Mouse (Mus musculus) midbrain, embryonic 10.5 days (tissue): ENCODE results near the gene Sypl. TPM values are rescaled to one million over a fixed set of nuclear protein-coding genes. Genes with fewer than 3 reads are reported as not detected.
A peak's percentile ranks its signal among the peaks of the same experiment; 100 is the strongest.

Source experiments
- DNase-seq: peaks from one replicate; pipeline ENCODE4 v3.0.0-alpha.2; 2017; ENCODE audit warnings: low spot score
- H3K27ac ChIP-seq: fragments of 300-500 bp; sonication (generic); replicated peaks from 2 replicates; pipeline ENCODE4 v1.5.1; 2016; ENCODE audit warnings: mild to moderate bottlenecking
- H3K27me3 ChIP-seq: fragments of 300-500 bp; sonication (generic); 2 replicates; pipeline ENCODE4 v1.6.1; 2016; ENCODE audit warnings: low read depth, mild to moderate bottlenecking; ENCODE audit not compliant: poor library complexity, severe bottlenecking
- H3K36me3 ChIP-seq: fragments of 300-500 bp; sonication (generic); 2 replicates; pipeline ENCODE4 v1.6.1; 2016; ENCODE audit warnings: mild to moderate bottlenecking, moderate library complexity
- H3K4me1 ChIP-seq: fragments of 300-500 bp; sonication (generic); 2 replicates; pipeline ENCODE4 v1.6.1; 2016
- H3K4me3 ChIP-seq: fragments of 300-500 bp; sonication (generic); 2 replicates; pipeline ENCODE4 v1.5.1; 2016; ENCODE audit warnings: mild to moderate bottlenecking, moderate library complexity
- H3K9me3 ChIP-seq: fragments of 300-500 bp; sonication (generic); replicated peaks from 2 replicates; pipeline ENCODE4 v1.6.1; 2016; ENCODE audit warnings: mild to moderate bottlenecking
- WGBS: fragments of 180-500 bp; shearing (Covaris S2); methylation state at CpG from one replicate; pipeline ENCODE4 v1.1.7; 2016; 5-methylcytosine and 5-hydroxymethylcytosine counted together
- polyA plus RNA-seq: library from polyadenylated mRNA; unstranded; fragments of >200 nt; fragmentation: Nextera tagmentation; extraction: Ambion mirVana; gene quantifications from 2 replicates; pipeline ENCODE4 v1.2.1, GENCODE M21; 2016

Gene Sypl
- polyA plus RNA-seq, 1 experiment from 2014 or later, result 47.7 TPM

GRCm38 (mm10) chr12:32926331-32927172, 27.1 kb upstream of the Sypl start:
- no peak overlapping the region for H3K4me3 ChIP-seq
- no peaks in the 10 kb centered on the region for H3K9me3 ChIP-seq
- H3K4me1 ChIP-seq, result peaks cover 16% of the 10 kb centered on the region
- 0 out of 2 replicates have a peak, but pooled peaks cover 5% of the 10 kb centered on the region for H3K27me3 ChIP-seq
- no peak for DNase-seq
- 0 out of 2 replicates have a peak overlapping the region, but pooled peaks have one; percentile 1 for H3K27ac ChIP-seq
- 69% methylated on average over 18 of the region's 18 CpGs for WGBS
- H3K36me3 ChIP-seq, result no peaks in the 10 kb centered on the region

GRCm38 (mm10) chr12:32927231-32927835, 26.4 kb upstream of the Sypl start:
- Histone ChIP-seq H3K4me1 (peaks cover 16% of the 10 kb centered on the region), H3K4me3 (no peak overlapping the region), H3K27me3 (0 out of 2 replicates have a peak, but pooled peaks cover 5% of the 10 kb centered on the region), H3K36me3 (no peaks in the 10 kb centered on the region), H3K9me3 (no peaks in the 10 kb centered on the region), H3K27ac (no peak overlapping the region)
- no peak for DNase-seq
- 84% methylated on average over 10 of the region's 10 CpGs for WGBS

GRCm38 (mm10) chr12:32928180-32928579, 25.5 kb upstream of the Sypl start:
- Histone ChIP-seq H3K27me3 (0 out of 2 replicates have a peak, but pooled peaks cover 5% of the 10 kb centered on the region), H3K36me3 (no peaks in the 10 kb centered on the region), H3K9me3 (no peaks in the 10 kb centered on the region), H3K27ac (no peak overlapping the region), H3K4me3 (no peak overlapping the region), H3K4me1 (peaks cover 16% of the 10 kb centered on the region)
- DNase-seq, result no peak
- WGBS, result 58% methylated on average over 3 of the region's 3 CpGs

GRCm38 (mm10) chr12:32929831-32930513, 23.7 kb upstream of the Sypl start:
- no peak overlapping the region for H3K27ac ChIP-seq
- WGBS, result 87% methylated on average over 11 of the region's 11 CpGs
- H3K4me3 ChIP-seq, result no peak overlapping the region
- no peaks in the 10 kb centered on the region for H3K36me3 ChIP-seq
- 0 out of 2 replicates have a peak, but pooled peaks cover 5% of the 10 kb centered on the region for H3K27me3 ChIP-seq
- H3K4me1 ChIP-seq, result peaks cover 16% of the 10 kb centered on the region
- H3K9me3 ChIP-seq, result no peaks in the 10 kb centered on the region
- no peak for DNase-seq

- Histone ChIP-seq H3K4me1 (peaks cover 16% of the 10 kb centered on the region), H3K27me3 (0 out of 2 replicates have a peak, but pooled peaks cover 5% of the 10 kb centered on the region), H3K4me3 (no peak overlapping the region), H3K27ac (no peak overlapping the region), H3K9me3 (no peaks in the 10 kb centered on the region), H3K36me3 (no peaks in the 10 kb centered on the region)
- WGBS, result 89% methylated on average over 7 of the region's 7 CpGs
- DNase-seq, result no peak
Observed at GRCm38 (mm10) chr12:32930566-32930965, 23.1 kb upstream of the Sypl start.

- no peak for DNase-seq
- H3K4me3 ChIP-seq, result no peak overlapping the region
- no peaks in the 10 kb centered on the region for H3K36me3 ChIP-seq
- 87% methylated on average over 4 of the region's 4 CpGs for WGBS
- H3K27ac ChIP-seq, result no peak overlapping the region
- no peaks in the 10 kb centered on the region for H3K27me3 ChIP-seq
- H3K9me3 ChIP-seq, result no peaks in the 10 kb centered on the region
- H3K4me1 ChIP-seq, result no peaks in the 10 kb centered on the region
Observed at GRCm38 (mm10) chr12:32936246-32936946, 17.3 kb upstream of the Sypl start.

GRCm38 (mm10) chr12:32941141-32941540, 12.6 kb upstream of the Sypl start:
- Histone ChIP-seq H3K36me3 (no peaks in the 10 kb centered on the region), H3K27me3 (no peaks in the 10 kb centered on the region), H3K4me3 (no peak overlapping the region), H3K4me1 (peaks cover 4% of the 10 kb centered on the region; the same call in 1 of the 2 replicates), H3K27ac (no peak overlapping the region), H3K9me3 (no peaks in the 10 kb centered on the region)
- 83% methylated on average over 4 of the region's 4 CpGs for WGBS
- no peak for DNase-seq

GRCm38 (mm10) chr12:32943347-32943746, 10.3 kb upstream of the Sypl start:
- Histone ChIP-seq H3K4me3 (no peak overlapping the region), H3K27ac (no peak overlapping the region), H3K9me3 (no peaks in the 10 kb centered on the region), H3K36me3 (no peaks in the 10 kb centered on the region), H3K4me1 (peaks cover 4% of the 10 kb centered on the region; the same call in 1 of the 2 replicates), H3K27me3 (no peaks in the 10 kb centered on the region)
- no peak for DNase-seq
- WGBS, result 78% methylated on average over 4 of the region's 4 CpGs

GRCm38 (mm10) chr12:32943951-32944350, 9.7 kb upstream of the Sypl start:
- Histone ChIP-seq H3K27me3 (no peaks in the 10 kb centered on the region), H3K4me1 (peaks cover 4% of the 10 kb centered on the region; the same call in 1 of the 2 replicates), H3K27ac (no peak overlapping the region), H3K9me3 (no peaks in the 10 kb centered on the region), H3K36me3 (no peaks in the 10 kb centered on the region), H3K4me3 (no peak overlapping the region)
- 73% methylated on average over 3 of the region's 3 CpGs for WGBS
- no peak for DNase-seq

- Histone ChIP-seq H3K27ac (no peak overlapping the region), H3K9me3 (no peaks in the 10 kb centered on the region), H3K27me3 (no peaks in the 10 kb centered on the region), H3K4me1 (peaks cover 4% of the 10 kb centered on the region; the same call in 1 of the 2 replicates), H3K36me3 (no peaks in the 10 kb centered on the region), H3K4me3 (no peak overlapping the region)
- 88% methylated on average over 8 of the region's 8 CpGs for WGBS
- DNase-seq, result no peak
Observed at GRCm38 (mm10) chr12:32944884-32945454, 8.7 kb upstream of the Sypl start.

- Histone ChIP-seq H3K36me3 (no peaks in the 10 kb centered on the region), H3K4me3 (no peak overlapping the region), H3K27me3 (no peaks in the 10 kb centered on the region), H3K27ac (no peak overlapping the region), H3K9me3 (no peaks in the 10 kb centered on the region), H3K4me1 (peaks cover 10% of the 10 kb centered on the region; the same call in 1 of the 2 replicates)
- no peak for DNase-seq
- WGBS, result 86% methylated on average over 4 of the region's 4 CpGs
Observed at GRCm38 (mm10) chr12:32946376-32946775, 7.3 kb upstream of the Sypl start.

- H3K36me3 ChIP-seq, result no peaks in the 10 kb centered on the region
- no peak overlapping the region for H3K27ac ChIP-seq
- peaks cover 41% of the 10 kb centered on the region for H3K4me1 ChIP-seq
- H3K4me3 ChIP-seq, result no peak overlapping the region
- DNase-seq, result no peak
- H3K27me3 ChIP-seq, result no peaks in the 10 kb centered on the region
- H3K9me3 ChIP-seq, result no peaks in the 10 kb centered on the region
- 28% methylated on average over 3 of the region's 3 CpGs for WGBS
Observed at GRCm38 (mm10) chr12:32952416-32952815, 1.3 kb upstream of the Sypl start.
